Mouse (Mus musculus) neural tube, embryonic 12.5 days (tissue): Measurements from ENCODE around the gene Man1a2. TPM values are rescaled to one million over a fixed set of nuclear protein-coding genes. Genes with fewer than 3 reads are reported as not detected.

Experiments
- ATAC-seq: fragments of 200-750 bp; cut with Nextera tagmentation; 2 replicates; pipeline ENCODE4 v1.8.0; 2017; ENCODE audit warnings: low read depth, mild to moderate bottlenecking, moderate TSS enrichment, moderate library complexity; ENCODE audit not compliant: low FRiP score
- H3K27ac ChIP-seq: fragments of 300-500 bp; sonication (generic); 2 replicates; pipeline ENCODE4 v1.5.1; 2016
- H3K27me3 ChIP-seq: fragments of 300-500 bp; sonication (generic); replicated peaks from 2 replicates; pipeline ENCODE4 v1.6.1; 2016; ENCODE audit warnings: mild to moderate bottlenecking
- H3K36me3 ChIP-seq: fragments of 300-500 bp; sonication (generic); 2 replicates; pipeline ENCODE4 v1.6.1; 2016; ENCODE audit warnings: mild to moderate bottlenecking
- H3K4me1 ChIP-seq: fragments of 300-500 bp; sonication (generic); 2 replicates; pipeline ENCODE4 v1.6.1; 2016
- H3K4me2 ChIP-seq: fragments of 300-500 bp; sonication (generic); replicated peaks from 2 replicates; pipeline ENCODE4 v1.6.1; 2016; ENCODE audit warnings: mild to moderate bottlenecking
- H3K4me3 ChIP-seq: fragments of 300-500 bp; sonication (generic); 2 replicates; pipeline ENCODE4 v1.5.1; 2016
- H3K9ac ChIP-seq: fragments of 300-500 bp; sonication (generic); 2 replicates; pipeline ENCODE4 v1.6.1; 2016; ENCODE audit warnings: mild to moderate bottlenecking
- H3K9me3 ChIP-seq: fragments of 300-500 bp; sonication (generic); 2 replicates; pipeline ENCODE4 v1.6.1; 2016; ENCODE audit warnings: mild to moderate bottlenecking
- WGBS: fragments of 180-500 bp; shearing (Covaris S2); methylation state at CpG from one replicate; pipeline ENCODE4 v1.1.7; 2016; 5-methylcytosine and 5-hydroxymethylcytosine counted together
- polyA plus RNA-seq: library from polyadenylated mRNA; unstranded; fragments of >200 nt; fragmentation: Nextera tagmentation; extraction: Ambion mirVana; gene quantifications from 2 replicates; pipeline ENCODE4 v1.2.1, GENCODE M21; 2016

The Man1a2 gene
- polyA plus RNA-seq, 1 experiment from 2014 or later: 58.0 TPM

- no peak for ATAC-seq
- 7% methylated on average over 11 of the region's 11 CpGs for WGBS
- H3K4me2 ChIP-seq: peak overlapping the region; percentile 90
- no peak overlapping the region for H3K27ac ChIP-seq
- peaks cover 22% of the 10 kb centered on the region for H3K4me1 ChIP-seq
- H3K9ac ChIP-seq: no peak overlapping the region
- H3K4me3 ChIP-seq: 0 out of 2 replicates have a peak overlapping the region, but pooled peaks have one; percentile 13
- H3K9me3 ChIP-seq: 0 out of 2 replicates have a peak, but pooled peaks cover 4% of the 10 kb centered on the region
- no peaks in the 10 kb centered on the region for H3K27me3 ChIP-seq
- H3K36me3 ChIP-seq: no peaks in the 10 kb centered on the region
These were observed 3.7 kb downstream of the Man1a2 start for GRCm38 (mm10) chr3:100681448-100682092.

GRCm38 (mm10) chr3:100680226-100680625, 5.1 kb downstream of the Man1a2 start:
- no peak overlapping the region for H3K4me2 ChIP-seq

GRCm38 (mm10) chr3:100678951-100679570, 6.2 kb downstream of the Man1a2 start:
- H3K27ac ChIP-seq: no peak overlapping the region
- no peak overlapping the region for H3K4me3 ChIP-seq
- no peak overlapping the region for H3K9ac ChIP-seq
- H3K4me1 ChIP-seq: peaks cover 22% of the 10 kb centered on the region
- H3K36me3 ChIP-seq: no peaks in the 10 kb centered on the region
- WGBS: 93% methylated on average over 6 of the region's 6 CpGs
- ATAC-seq: no peak
- no peak overlapping the region for H3K4me2 ChIP-seq
- H3K9me3 ChIP-seq: 0 out of 2 replicates have a peak, but pooled peaks cover 4% of the 10 kb centered on the region
- H3K27me3 ChIP-seq: no peaks in the 10 kb centered on the region

More at GRCm38 (mm10) chr3:100680226-100680625, 5.1 kb downstream of the Man1a2 start:
- no peaks in the 10 kb centered on the region for H3K36me3 ChIP-seq
- H3K27me3 ChIP-seq: no peaks in the 10 kb centered on the region
- 0 out of 2 replicates have a peak, but pooled peaks cover 4% of the 10 kb centered on the region for H3K9me3 ChIP-seq
- H3K4me1 ChIP-seq: peaks cover 22% of the 10 kb centered on the region
- WGBS: 86% methylated on average over 2 of the region's 2 CpGs
- no peak for ATAC-seq
- no peak overlapping the region for H3K27ac ChIP-seq
- no peak overlapping the region for H3K4me3 ChIP-seq
- no peak overlapping the region for H3K9ac ChIP-seq

- H3K27me3 ChIP-seq: no peaks in the 10 kb centered on the region
- no peak overlapping the region for H3K27ac ChIP-seq
- WGBS: 90% methylated on average over 4 of the region's 4 CpGs
- no peak for ATAC-seq
- H3K9ac ChIP-seq: no peak overlapping the region
- H3K36me3 ChIP-seq: no peaks in the 10 kb centered on the region
- H3K9me3 ChIP-seq: 0 out of 2 replicates have a peak, but pooled peaks cover 4% of the 10 kb centered on the region
- H3K4me1 ChIP-seq: no peaks in the 10 kb centered on the region
- H3K4me2 ChIP-seq: no peak overlapping the region
- no peak overlapping the region for H3K4me3 ChIP-seq
These were observed 10.2 kb downstream of the Man1a2 start for GRCm38 (mm10) chr3:100675146-100675545.

GRCm38 (mm10) chr3:100670412-100670811, 14.9 kb downstream of the Man1a2 start:
- Histone ChIP-seq H3K4me1 (no peaks in the 10 kb centered on the region), H3K36me3 (no peaks in the 10 kb centered on the region), H3K4me2 (no peak overlapping the region), H3K9ac (no peak overlapping the region), H3K4me3 (no peak overlapping the region), H3K27me3 (no peaks in the 10 kb centered on the region), H3K27ac (no peak overlapping the region), H3K9me3 (no peaks in the 10 kb centered on the region)
- WGBS: 90% methylated on average over 2 of the region's 2 CpGs
- ATAC-seq: no peak

- no peaks in the 10 kb centered on the region for H3K4me1 ChIP-seq
- no peak overlapping the region for H3K9ac ChIP-seq
- WGBS: 78% methylated on average over 1 of the region's 1 CpGs
- no peak overlapping the region for H3K4me3 ChIP-seq
- H3K27ac ChIP-seq: no peak overlapping the region
- H3K36me3 ChIP-seq: 0 out of 2 replicates have a peak, but pooled peaks cover 4% of the 10 kb centered on the region
- H3K4me2 ChIP-seq: no peak overlapping the region
- no peak for ATAC-seq
- no peaks in the 10 kb centered on the region for H3K27me3 ChIP-seq
- no peaks in the 10 kb centered on the region for H3K9me3 ChIP-seq
These were observed 32.0 kb downstream of the Man1a2 start for GRCm38 (mm10) chr3:100653291-100653690.

GRCm38 (mm10) chr3:100641581-100641980, 43.7 kb downstream of the Man1a2 start:
- Histone ChIP-seq H3K9me3 (no peaks in the 10 kb centered on the region), H3K4me2 (no peak overlapping the region), H3K36me3 (peaks cover 9% of the 10 kb centered on the region; the same call in 1 of the 2 replicates), H3K27me3 (no peaks in the 10 kb centered on the region), H3K4me1 (no peaks in the 10 kb centered on the region), H3K9ac (no peak overlapping the region), H3K27ac (no peak overlapping the region), H3K4me3 (no peak overlapping the region)
- WGBS: 95% methylated on average over 8 of the region's 8 CpGs
- ATAC-seq: no peak

- ATAC-seq: no peak
- Histone ChIP-seq H3K27ac (no peak overlapping the region), H3K4me1 (no peaks in the 10 kb centered on the region), H3K4me2 (no peak overlapping the region), H3K27me3 (no peaks in the 10 kb centered on the region), H3K9ac (no peak overlapping the region), H3K4me3 (no peak overlapping the region), H3K36me3 (0 out of 2 replicates have a peak, but pooled peaks cover 2% of the 10 kb centered on the region), H3K9me3 (no peaks in the 10 kb centered on the region)
- 89% methylated on average over 2 of the region's 2 CpGs for WGBS
These were observed 49.0 kb downstream of the Man1a2 start for GRCm38 (mm10) chr3:100636255-100636654.

GRCm38 (mm10) chr3:100634821-100635220, 50.5 kb downstream of the Man1a2 start:
- Histone ChIP-seq H3K27ac (no peak overlapping the region), H3K4me2 (no peak overlapping the region), H3K27me3 (no peaks in the 10 kb centered on the region), H3K4me1 (no peaks in the 10 kb centered on the region), H3K9me3 (no peaks in the 10 kb centered on the region), H3K4me3 (no peak overlapping the region), H3K36me3 (0 out of 2 replicates have a peak, but pooled peaks cover 2% of the 10 kb centered on the region), H3K9ac (no peak overlapping the region)
- no peak for ATAC-seq
- 87% methylated on average over 4 of the region's 4 CpGs for WGBS

- no peaks in the 10 kb centered on the region for H3K36me3 ChIP-seq
- no peak for ATAC-seq
- H3K4me2 ChIP-seq: no peak overlapping the region
- no peaks in the 10 kb centered on the region for H3K27me3 ChIP-seq
- no peak overlapping the region for H3K4me3 ChIP-seq
- no peaks in the 10 kb centered on the region for H3K9me3 ChIP-seq
- no peak overlapping the region for H3K9ac ChIP-seq
- no peak overlapping the region for H3K27ac ChIP-seq
- WGBS: 82% methylated on average over 4 of the region's 4 CpGs
- no peaks in the 10 kb centered on the region for H3K4me1 ChIP-seq
These were observed 66.8 kb downstream of the Man1a2 start for GRCm38 (mm10) chr3:100618511-100618910.

- Histone ChIP-seq H3K27me3 (no peaks in the 10 kb centered on the region), H3K36me3 (no peaks in the 10 kb centered on the region), H3K27ac (no peak overlapping the region), H3K9me3 (no peaks in the 10 kb centered on the region), H3K4me2 (no peak overlapping the region), H3K4me1 (no peaks in the 10 kb centered on the region), H3K9ac (no peak overlapping the region), H3K4me3 (no peak overlapping the region)
- no peak for ATAC-seq
- WGBS: 88% methylated on average over 1 of the region's 1 CpGs
These were observed 74.4 kb downstream of the Man1a2 start for GRCm38 (mm10) chr3:100610916-100611315.

GRCm38 (mm10) chr3:100604539-100604938, 80.8 kb downstream of the Man1a2 start:
- no peaks in the 10 kb centered on the region for H3K27me3 ChIP-seq
- H3K27ac ChIP-seq: no peak overlapping the region
- H3K9ac ChIP-seq: no peak overlapping the region
- no peak overlapping the region for H3K4me3 ChIP-seq
- H3K4me1 ChIP-seq: no peaks in the 10 kb centered on the region
- no peaks in the 10 kb centered on the region for H3K9me3 ChIP-seq
- 90% methylated on average over 2 of the region's 2 CpGs for WGBS
- no peaks in the 10 kb centered on the region for H3K36me3 ChIP-seq
- no peak for ATAC-seq
- H3K4me2 ChIP-seq: no peak overlapping the region
